Mouse (Mus musculus) myocyte (in vitro differentiated cells): ENCODE measurements around the gene Disp3. TPM values are rescaled to one million over a fixed set of nuclear protein-coding genes. Genes with fewer than 3 reads are reported as not detected.
A peak's percentile ranks its signal among the peaks of the same experiment; 100 is the strongest.

Experiments
- H3K27me3 ChIP-seq: one replicate; pipeline ENCODE4 v1.6.1; 2011; ENCODE audit not compliant: control insufficient read depth, insufficient read depth, insufficient read length
- H3K36me3 ChIP-seq: one replicate; pipeline ENCODE4 v1.6.1; 2011; ENCODE audit not compliant: control insufficient read depth, insufficient read depth
- H3K4me2 ChIP-seq: one replicate; pipeline ENCODE4 v1.6.1; 2011; ENCODE audit warnings: low read depth, control low read depth
- H3K4me3 ChIP-seq: one replicate; pipeline ENCODE4 v1.5.1; 2011; ENCODE audit warnings: mild to moderate bottlenecking, control low read depth, moderate library complexity
- H3K79me2 ChIP-seq: one replicate; pipeline ENCODE4 v1.6.1; 2011; ENCODE audit not compliant: control insufficient read depth, insufficient read depth
- H3ac ChIP-seq: one replicate; pipeline ENCODE4 v1.6.1; 2011; ENCODE audit not compliant: control insufficient read depth, insufficient read length
- CEBPB ChIP-seq: IDR thresholded peaks from 2 replicates; pipeline ENCODE4 v1.6.1; 2011; ENCODE audit warnings: mild to moderate bottlenecking, moderate library complexity; ENCODE audit not compliant: poor library complexity, insufficient read depth, severe bottlenecking
- E2F4 ChIP-seq: IDR thresholded peaks from one replicate; pipeline ENCODE4 v1.6.1; 2011; ENCODE audit warnings: mild to moderate bottlenecking, control low read depth, moderate library complexity; ENCODE audit not compliant: insufficient read depth
- MAX ChIP-seq: IDR thresholded peaks from one replicate; pipeline ENCODE4 v1.6.1; 2011; ENCODE audit warnings: low read depth, mild to moderate bottlenecking, control low read depth
- MYOD1 ChIP-seq, 3 experiments: IDR thresholded peaks; one replicate each; pipeline ENCODE4 v1.6.1; 2011; ENCODE audit warnings: control low read depth in 2 of 3, low read depth in 2 of 3, mild to moderate bottlenecking in 2 of 3, moderate library complexity in 1 of 3; ENCODE audit not compliant: insufficient read length in 2 of 3, control insufficient read depth in 1 of 3
- MYOG ChIP-seq, 3 experiments: IDR thresholded peaks; one replicate each; pipeline ENCODE4 v1.6.1; 2011; ENCODE audit warnings: control low read depth in 2 of 3, low read depth in 2 of 3, mild to moderate bottlenecking in 2 of 3; ENCODE audit not compliant: insufficient read length in 2 of 3, control insufficient read depth in 1 of 3, insufficient read depth in 1 of 3
- POLR2A ChIP-seq: IDR thresholded peaks from one replicate; pipeline ENCODE4 v1.6.1; 2011; ENCODE audit warnings: low read depth, mild to moderate bottlenecking, control low read depth, moderate library complexity; ENCODE audit not compliant: insufficient read length
- POLR2AphosphoS2 ChIP-seq: IDR thresholded peaks from one replicate; pipeline ENCODE4 v1.6.1; 2011; ENCODE audit warnings: low read depth, control low read depth; ENCODE audit not compliant: insufficient read length
- REST ChIP-seq: IDR thresholded peaks from one replicate; pipeline ENCODE4 v1.6.1; 2011; ENCODE audit warnings: mild to moderate bottlenecking, control low read depth, moderate library complexity; ENCODE audit not compliant: insufficient read depth, insufficient read length
- SRF ChIP-seq: IDR thresholded peaks from one replicate; pipeline ENCODE4 v1.6.1; 2011; ENCODE audit warnings: low read depth; ENCODE audit not compliant: control insufficient read depth, insufficient read length
- TCF12 ChIP-seq: IDR thresholded peaks from one replicate; pipeline ENCODE4 v1.6.1; 2011; ENCODE audit warnings: mild to moderate bottlenecking, control low read depth; ENCODE audit not compliant: poor library complexity, insufficient read depth, severe bottlenecking
- TCF3 ChIP-seq: IDR thresholded peaks from one replicate; pipeline ENCODE4 v1.6.1; 2011; ENCODE audit warnings: low read depth, control low read depth; ENCODE audit not compliant: insufficient read length
- USF1 ChIP-seq: IDR thresholded peaks from one replicate; pipeline ENCODE4 v1.6.1; 2011; ENCODE audit warnings: low read depth, mild to moderate bottlenecking, control low read depth, moderate library complexity
- polyA plus RNA-seq: library from polyadenylated mRNA; unstranded; fragments of >200 nt; fragmentation: generic; extraction: Trizol; gene quantifications from one replicate; pipeline ENCODE4 v1.2.1, GENCODE M21; 2012; ENCODE audit warnings: missing spikeins

Gene Disp3
- polyA plus RNA-seq, 1 experiment, result 0.01 TPM

- Histone ChIP-seq H3K4me3 (no peak overlapping the region), H3K4me2 (no peak overlapping the region), H3K27me3 (peaks cover 12% of the 10 kb centered on the region), H3K36me3 (no peaks in the 10 kb centered on the region), H3ac (no peak overlapping the region), H3K79me2 (no peaks in the 10 kb centered on the region)
- TF ChIP-seq MYOD1 (IDR thresholded peaks at IDR 0.05; ENCODE audit: control insufficient read depth in 1 of 3, insufficient read length in 2 of 3, low read depth in 2 of 3) (no peak), USF1 (no peak)
Measured at GRCm38 (mm10) chr4:148306406-148307083, 18.8 kb upstream of the Disp3 start.

- Histone ChIP-seq H3K79me2 (no peaks in the 10 kb centered on the region), H3K4me3 (no peak overlapping the region), H3K36me3 (no peaks in the 10 kb centered on the region), H3K27me3 (no peaks in the 10 kb centered on the region), H3K4me2 (no peak overlapping the region), H3ac (no peak overlapping the region)
- TF ChIP-seq MYOG (IDR thresholded peaks at IDR 0.05; ENCODE audit: control insufficient read depth in 1 of 3, insufficient read depth in 1 of 3, insufficient read length in 2 of 3, low read depth in 2 of 3), result no peak
- TF ChIP-seq TCF12, result no peak
- TF ChIP-seq POLR2AphosphoS2, result no peak
Measured at GRCm38 (mm10) chr4:148298720-148299119, 11.0 kb upstream of the Disp3 start.

- Histone ChIP-seq H3K79me2 (no peaks in the 10 kb centered on the region), H3K27me3 (no peaks in the 10 kb centered on the region), H3K4me3 (no peak overlapping the region), H3K36me3 (no peaks in the 10 kb centered on the region), H3K4me2 (no peak overlapping the region), H3ac (no peak overlapping the region)
- TF ChIP-seq POLR2AphosphoS2 (no peak), MYOG (IDR thresholded peaks at IDR 0.05; ENCODE audit: control insufficient read depth in 1 of 3, insufficient read depth in 1 of 3, insufficient read length in 2 of 3, low read depth in 2 of 3) (no peak), TCF12 (no peak), USF1 (no peak), POLR2A (no peak), MYOD1 (IDR thresholded peaks at IDR 0.05; ENCODE audit: control insufficient read depth in 1 of 3, insufficient read length in 2 of 3, low read depth in 2 of 3) (no peak), TCF3 (no peak), MAX (no peak), REST (no peak), CEBPB (no peak), E2F4 (no peak), SRF (no peak)
Measured at GRCm38 (mm10) chr4:148297640-148298039, 9.9 kb upstream of the Disp3 start.

GRCm38 (mm10) chr4:148293319-148293718, 5.6 kb upstream of the Disp3 start:
- H3K4me2 ChIP-seq, result no peak overlapping the region

GRCm38 (mm10) chr4:148291849-148292248, 4.1 kb upstream of the Disp3 start:
- H3K79me2 ChIP-seq, result no peaks in the 10 kb centered on the region
- H3K4me2 ChIP-seq, result no peak overlapping the region
- H3ac ChIP-seq, result no peak overlapping the region
- no peaks in the 10 kb centered on the region for H3K36me3 ChIP-seq
- TF ChIP-seq TCF12, result no peak
- TF ChIP-seq E2F4, result no peak
- H3K4me3 ChIP-seq, result no peak overlapping the region
- no peaks in the 10 kb centered on the region for H3K27me3 ChIP-seq

More at GRCm38 (mm10) chr4:148293319-148293718, 5.6 kb upstream of the Disp3 start:
- Histone ChIP-seq H3K27me3 (no peaks in the 10 kb centered on the region), H3K79me2 (no peaks in the 10 kb centered on the region), H3K36me3 (no peaks in the 10 kb centered on the region), H3K4me3 (no peak overlapping the region), H3ac (no peak overlapping the region)
- TF ChIP-seq USF1 (no peak), REST (peak; percentile 78), MAX (no peak), MYOG (IDR thresholded peaks at IDR 0.05; ENCODE audit: control insufficient read depth in 1 of 3, insufficient read depth in 1 of 3, insufficient read length in 2 of 3, low read depth in 2 of 3) (peak in 1 of 3 experiments; percentile 16), POLR2A (no peak), SRF (no peak), MYOD1 (IDR thresholded peaks at IDR 0.05; ENCODE audit: control insufficient read depth in 1 of 3, insufficient read length in 2 of 3, low read depth in 2 of 3) (peak in 1 of 3 experiments; percentile 6), POLR2AphosphoS2 (no peak), E2F4 (no peak), TCF3 (no peak), CEBPB (no peak)

GRCm38 (mm10) chr4:148291080-148291479, 3.3 kb upstream of the Disp3 start:
- no peak overlapping the region for H3K4me3 ChIP-seq
- H3K27me3 ChIP-seq, result no peaks in the 10 kb centered on the region
- TF ChIP-seq TCF3, result no peak
- TF ChIP-seq TCF12, result no peak
- no peak for TF ChIP-seq E2F4
- no peak for TF ChIP-seq MYOD1 (IDR thresholded peaks at IDR 0.05; ENCODE audit: control insufficient read depth in 1 of 3, insufficient read length in 2 of 3, low read depth in 2 of 3)
- no peak for TF ChIP-seq POLR2AphosphoS2
- TF ChIP-seq MAX, result no peak
- no peaks in the 10 kb centered on the region for H3K79me2 ChIP-seq
- no peak overlapping the region for H3K4me2 ChIP-seq
- no peaks in the 10 kb centered on the region for H3K36me3 ChIP-seq
- H3ac ChIP-seq, result no peak overlapping the region
